Mouse (Mus musculus) frontal cortex, adult 2 months (tissue): Measurements from ENCODE around the gene Hsd11b2. TPM values are rescaled to one million over a fixed set of nuclear protein-coding genes. Genes with fewer than 3 reads are reported as not detected.
"Not testable (repeated sequence)": the region's sequence is repeated elsewhere in the genome, so short reads cannot be mapped to it uniquely, and the experiment has no call there.

Experiments used
- DNase-seq, 2 experiments: peaks; one replicate each; pipeline ENCODE4 v3.0.0; 2022; ENCODE audit warnings: low spot score in 1 of 2; ENCODE audit errors: extremely low spot score in 1 of 2
- polyA plus RNA-seq: library from polyadenylated mRNA; depleted of rRNA; stranded (reverse); fragments of >200 nt; gene quantifications from 2 replicates; pipeline ENCODE4 v1.2.3, GENCODE M21; 2012; rRNA removed

Gene Hsd11b2
- polyA plus RNA-seq, 1 experiment = 0.22 TPM

- no peak for DNase-seq
Measured at GRCm38 (mm10) chr8:105552032-105552431, 33.5 kb downstream of the Hsd11b2 start.

- DNase-seq = no peak
Measured at GRCm38 (mm10) chr8:105552824-105553223, 34.3 kb downstream of the Hsd11b2 start.

- DNase-seq = peak in 1 of 2 experiments; percentile 78
Measured at GRCm38 (mm10) chr8:105554087-105554486, 35.5 kb downstream of the Hsd11b2 start.

GRCm38 (mm10) chr8:105555230-105555629 is 36.7 kb downstream of the Hsd11b2 start:
- DNase-seq = no peak

- no peak for DNase-seq
Measured at GRCm38 (mm10) chr8:105562863-105563262, 44.3 kb downstream of the Hsd11b2 start.

GRCm38 (mm10) chr8:105563871-105564270 is 45.3 kb downstream of the Hsd11b2 start:
- no peak for DNase-seq

GRCm38 (mm10) chr8:105564573-105565229 is 46.1 kb downstream of the Hsd11b2 start:
- not testable (repeated sequence) for DNase-seq

- DNase-seq = no peak
Measured at GRCm38 (mm10) chr8:105565401-105565881, 46.9 kb downstream of the Hsd11b2 start.

GRCm38 (mm10) chr8:105565952-105566702 is 47.6 kb downstream of the Hsd11b2 start, which contains the start of gene Atp6v0d1:
Atp6v0d1 (minus strand) TSS chr8:105566047.
- DNase-seq = peak; percentile 99 to 100

GRCm38 (mm10) chr8:105566703-105567595 is 48.4 kb downstream of the Hsd11b2 start:
- no peak for DNase-seq

- peak; percentile 30 to 70 for DNase-seq
Measured at GRCm38 (mm10) chr8:105571810-105572209, 53.3 kb downstream of the Hsd11b2 start.

GRCm38 (mm10) chr8:105573427-105573826 is 54.9 kb downstream of the Hsd11b2 start:
- no peak for DNase-seq

Other genes with a start within 250 kb of the Hsd11b2 start
- 20.2 and 20.7 TPM in 2 replicates for gene Hsf4, start 249.0 kb upstream of the Hsd11b2 start, polyA plus RNA-seq
- gene Nol3, start 242.6 kb upstream of the Hsd11b2 start, polyA plus RNA-seq = 13.4 and 14.2 TPM in 2 replicates
- 33.3 and 33.4 TPM in 2 replicates for gene 4931428F04Rik, start 228.9 kb upstream of the Hsd11b2 start, polyA plus RNA-seq
- 2.2 and 2.4 TPM in 2 replicates for gene Exoc3l, start 222.7 kb upstream of the Hsd11b2 start, polyA plus RNA-seq
- gene E2f4, start 221.1 kb upstream of the Hsd11b2 start, polyA plus RNA-seq = 59.9 and 67.7 TPM in 2 replicates
- gene Elmo3, start 213.2 kb upstream of the Hsd11b2 start, polyA plus RNA-seq = 2.4 and 2.6 TPM in 2 replicates
- 3.5 and 4.8 TPM in 2 replicates for gene Lrrc29, start 192.5 kb upstream of the Hsd11b2 start, polyA plus RNA-seq
- 73.1 and 74.3 TPM in 2 replicates for gene Tmem208, start 192.4 kb upstream of the Hsd11b2 start, polyA plus RNA-seq
- gene Fhod1, start 170.8 kb upstream of the Hsd11b2 start, polyA plus RNA-seq = 3.8 and 4.2 TPM in 2 replicates
- gene Slc9a5, start 169.9 kb upstream of the Hsd11b2 start, polyA plus RNA-seq = 26.1 and 26.4 TPM in 2 replicates
- 3.2 TPM in 2 replicates for gene Plekhg4, start 145.5 kb upstream of the Hsd11b2 start, polyA plus RNA-seq
- gene Kctd19, start 105.3 kb upstream of the Hsd11b2 start, polyA plus RNA-seq = not detected in 2 replicates
- gene Lrrc36, start 105.2 kb upstream of the Hsd11b2 start, polyA plus RNA-seq = 0.34 and 0.53 TPM in 2 replicates
- 66.7 and 76.4 TPM in 2 replicates for gene Tppp3, start 47.2 kb upstream of the Hsd11b2 start, polyA plus RNA-seq
- 75.3 and 75.7 TPM in 2 replicates for gene Zdhhc1, start 21.9 kb upstream of the Hsd11b2 start, polyA plus RNA-seq
- 334 and 339 TPM in 2 replicates for gene Atp6v0d1, start 47.3 kb downstream of the Hsd11b2 start, polyA plus RNA-seq
- 52.0 and 52.1 TPM in 2 replicates for gene Ripor1, start 86.5 kb downstream of the Hsd11b2 start, polyA plus RNA-seq
- gene Ctcf, start 117.8 kb downstream of the Hsd11b2 start, polyA plus RNA-seq = 34.9 and 37.1 TPM in 2 replicates
- 0.25 and 0.36 TPM in 2 replicates for gene Agrp, start 118.6 kb downstream of the Hsd11b2 start, polyA plus RNA-seq
- 33.6 and 37.2 TPM in 2 replicates for gene Carmil2, start 167.5 kb downstream of the Hsd11b2 start, polyA plus RNA-seq
- gene Acd, start 182.3 kb downstream of the Hsd11b2 start, polyA plus RNA-seq = 42.5 and 46.0 TPM in 2 replicates
- gene Pard6a, start 182.4 kb downstream of the Hsd11b2 start, polyA plus RNA-seq = 49.5 and 57.0 TPM in 2 replicates
- 0.38 and 0.92 TPM in 2 replicates for gene 4933405L10Rik, start 188.9 kb downstream of the Hsd11b2 start, polyA plus RNA-seq
- 15.6 and 16.0 TPM in 2 replicates for gene Enkd1, start 189.5 kb downstream of the Hsd11b2 start, polyA plus RNA-seq
- 18.1 and 21.5 TPM in 2 replicates for gene Gfod2, start 239.9 kb downstream of the Hsd11b2 start, polyA plus RNA-seq